Mouse (Mus musculus) adrenal gland, postnatal 0 days (tissue): ENCODE data around the gene Hsh2d. TPM values are rescaled to one million over a fixed set of nuclear protein-coding genes. Genes with fewer than 3 reads are reported as not detected.

Experiments used
- polyA plus RNA-seq: library from polyadenylated mRNA; unstranded; fragments of >200 nt; fragmentation: Nextera tagmentation; extraction: Ambion mirVana; gene quantifications from 2 replicates; pipeline ENCODE4 v1.2.1, GENCODE M21; 2015

Gene Hsh2d
- 0.17 and 0.26 TPM in 2 replicates for polyA plus RNA-seq

GRCm38 (mm10) chr8:72189417-72190214 is at the start of gene Hsh2d:
Gene Hsh2d, plus strand, starts transcription at chr8:72189638.

GRCm38 (mm10) chr8:72160707-72161697 is 28.4 kb upstream of the Hsh2d start, which contains the start of gene Rab8a:
Gene Rab8a, plus strand, starts transcription at chr8:72161200.

GRCm38 (mm10) chr8:72212751-72213150 is 23.3 kb downstream of the Hsh2d start, which contains the start of gene Cib3:
Gene Cib3, minus strand, starts transcription at chr8:72212837.

GRCm38 (mm10) chr8:72213536-72213935 is 24.1 kb downstream of the Hsh2d start, which contains the start of gene Gm11034:
Gene Gm11034, minus strand, starts transcription at chr8:72213636.

GRCm38 (mm10) chr8:72219541-72220363 is 30.3 kb downstream of the Hsh2d start, which contains the start of gene Fam32a:
Gene Fam32a, plus strand, starts transcription at chr8:72219730.

GRCm38 (mm10) chr8:72239499-72240402 is 50.3 kb downstream of the Hsh2d start, which contains the start of gene Ap1m1:
Gene Ap1m1, plus strand, starts transcription at chr8:72240018.

Other genes starting within 250 kb of the Hsh2d start
- 15.1 and 18.7 TPM in 2 replicates for gene Zfp961, start 238.6 kb upstream of the Hsh2d start, polyA plus RNA-seq
- gene Cyp4f18, start 180.0 kb upstream of the Hsh2d start, polyA plus RNA-seq: 3.0 and 4.5 TPM in 2 replicates
- not detected in 2 replicates for gene Olfr372, start 148.4 kb upstream of the Hsh2d start, polyA plus RNA-seq
- gene Olfr373, start 106.5 kb upstream of the Hsh2d start, polyA plus RNA-seq: not detected in 2 replicates
- gene Olfr374, start 82.6 kb upstream of the Hsh2d start, polyA plus RNA-seq: 0.03 TPM in 1 of 2 replicates, not detected in the other
- gene Tpm4, start 54.7 kb upstream of the Hsh2d start, polyA plus RNA-seq: 309 and 335 TPM in 2 replicates
- gene Rab8a, start 28.4 kb upstream of the Hsh2d start, polyA plus RNA-seq: 75.7 and 78.6 TPM in 2 replicates
- 0.17 and 0.25 TPM in 2 replicates for gene Cib3, start 23.2 kb downstream of the Hsh2d start, polyA plus RNA-seq
- not detected in 2 replicates for gene Gm11034, start 24.0 kb downstream of the Hsh2d start, polyA plus RNA-seq
- gene Fam32a, start 30.1 kb downstream of the Hsh2d start, polyA plus RNA-seq: 81.4 and 84.4 TPM in 2 replicates
- gene Ap1m1, start 50.4 kb downstream of the Hsh2d start, polyA plus RNA-seq: 77.1 and 78.9 TPM in 2 replicates
- gene Gm10282, start 115.6 kb downstream of the Hsh2d start, polyA plus RNA-seq: 11.5 and 11.9 TPM in 2 replicates
- 23.2 and 28.6 TPM in 2 replicates for gene Klf2, start 129.4 kb downstream of the Hsh2d start, polyA plus RNA-seq
- 18.9 and 24.4 TPM in 2 replicates for gene Eps15l1, start 231.8 kb downstream of the Hsh2d start, polyA plus RNA-seq